Mouse (Mus musculus) ES-Bruce4 (cell line): ENCODE data around the gene Myof.

Source experiments
- CTCF ChIP-seq: IDR thresholded peaks from one replicate; pipeline ENCODE4 v1.8.1; 2011; ENCODE audit warnings: low read depth, low read length
- EP300 ChIP-seq: IDR thresholded peaks from 2 replicates; pipeline ENCODE4 v1.6.1; 2011; ENCODE audit warnings: low read depth, low read length; ENCODE audit not compliant: insufficient read depth
- POLR2A ChIP-seq: IDR thresholded peaks from one replicate; pipeline ENCODE4 v1.8.1; 2011; ENCODE audit warnings: low read length; ENCODE audit not compliant: insufficient read depth

GRCm38 (mm10) chr19:37925323-37925722, 118.1 kb downstream of the Myof start:
- TF ChIP-seq CTCF: no peak
- TF ChIP-seq POLR2A: no peak
- no peak for TF ChIP-seq EP300
